Mouse (Mus musculus) MEL (cell line): ENCODE results near the gene Iqcf5. TPM values are rescaled to one million over a fixed set of nuclear protein-coding genes. Genes with fewer than 3 reads are reported as not detected.

ENCODE experiments used
- DNase-seq: peaks from one replicate; pipeline ENCODE4 v3.0.0; 2011; ENCODE audit warnings: low read depth, low spot score
- H3K27ac ChIP-seq: 2 replicates; pipeline ENCODE4 v1.5.1; 2012; ENCODE audit warnings: low read depth, mild to moderate bottlenecking, control low read depth, low read length, moderate library complexity; ENCODE audit not compliant: control insufficient read depth
- H3K27me3 ChIP-seq, 2 experiments: fragments of 150-350 bp in 1 of 2; sonication (generic) in 1 of 2; 2 replicates each; pipeline ENCODE4 v1.6.1; 2012; ENCODE audit warnings: low read length in 2 of 2, mild to moderate bottlenecking in 2 of 2, improper control_type of control experiment in 1 of 2, moderate library complexity in 1 of 2; ENCODE audit not compliant: insufficient read depth in 2 of 2, control insufficient read depth in 1 of 2
- H3K36me3 ChIP-seq, 2 experiments: 2 replicates each; pipeline ENCODE4 v1.6.1; 2012 to 2014; ENCODE audit warnings: low read length in 2 of 2, improper control_type of control experiment in 1 of 2, inconsistent platforms in 1 of 2, mild to moderate bottlenecking in 1 of 2; ENCODE audit not compliant: insufficient read depth in 2 of 2, control insufficient read depth in 1 of 2
- H3K4me1 ChIP-seq, 2 experiments: fragments of 150-350 bp in 1 of 2; sonication (generic) in 1 of 2; 2 replicates each; pipeline ENCODE4 v1.6.1; 2012; ENCODE audit warnings: low read length in 2 of 2, improper control_type of control experiment in 1 of 2, mild to moderate bottlenecking in 1 of 2; ENCODE audit not compliant: insufficient read depth in 2 of 2, control insufficient read depth in 1 of 2
- H3K4me3 ChIP-seq, 2 experiments: fragments of 150-350 bp in 1 of 2; sonication (generic) in 1 of 2; 2 replicates each; pipeline ENCODE4 v1.5.1; 2012; ENCODE audit warnings: low read depth in 2 of 2, low read length in 2 of 2, mild to moderate bottlenecking in 2 of 2, moderate library complexity in 2 of 2, control low read depth in 1 of 2, improper control_type of control experiment in 1 of 2; ENCODE audit not compliant: control insufficient read depth in 1 of 2, insufficient read depth in 1 of 2
- H3K79me2 ChIP-seq: 2 replicates; pipeline ENCODE4 v1.6.1; 2012; ENCODE audit warnings: mild to moderate bottlenecking, low read length, moderate library complexity; ENCODE audit not compliant: control insufficient read depth, poor library complexity, insufficient read depth
- H3K9ac ChIP-seq: 2 replicates; pipeline ENCODE4 v1.6.1; 2012; ENCODE audit warnings: low read depth, mild to moderate bottlenecking, control low read depth, low read length, moderate library complexity; ENCODE audit not compliant: control insufficient read depth, poor library complexity, severe bottlenecking
- H3K9me3 ChIP-seq: fragments of 150-350 bp; sonication (generic); replicated peaks from 2 replicates; pipeline ENCODE4 v1.6.1; 2012; ENCODE audit warnings: mild to moderate bottlenecking, low read length, improper control_type of control experiment, moderate library complexity; ENCODE audit not compliant: insufficient read depth
- BHLHE40 ChIP-seq: IDR thresholded peaks from 2 replicates; pipeline ENCODE4 v1.6.1; 2012; ENCODE audit warnings: low read depth, mild to moderate bottlenecking, inconsistent platforms, low read length, improper control_type of control experiment, borderline replicate concordance
- CHD1 ChIP-seq: IDR thresholded peaks from 2 replicates; pipeline ENCODE4 v1.6.1; 2012; ENCODE audit warnings: low read depth, mild to moderate bottlenecking, inconsistent platforms, low read length, improper control_type of control experiment
- ELF1 ChIP-seq: IDR thresholded peaks from 2 replicates; pipeline ENCODE4 v1.6.1; 2014; ENCODE audit warnings: low read depth, mild to moderate bottlenecking, inconsistent platforms, low read length, improper control_type of control experiment, moderate library complexity
- GABPA ChIP-seq: IDR thresholded peaks from 2 replicates; pipeline ENCODE4 v1.6.1; 2012; ENCODE audit warnings: low read depth, mild to moderate bottlenecking, inconsistent platforms, low read length, improper control_type of control experiment, moderate library complexity
- HCFC1 ChIP-seq: IDR thresholded peaks from 2 replicates; pipeline ENCODE4 v1.6.1; 2012; ENCODE audit warnings: low read depth, mild to moderate bottlenecking, inconsistent platforms, low read length, improper control_type of control experiment, moderate library complexity
- MAFK ChIP-seq: IDR thresholded peaks from 2 replicates; pipeline ENCODE4 v1.6.1; 2011; ENCODE audit warnings: low read depth, mild to moderate bottlenecking, low read length, improper control_type of control experiment, borderline replicate concordance
- MAZ ChIP-seq: IDR thresholded peaks from 2 replicates; pipeline ENCODE4 v1.6.1; 2012; ENCODE audit warnings: low read depth, mild to moderate bottlenecking, inconsistent platforms, low read length, improper control_type of control experiment
- MXI1 ChIP-seq: IDR thresholded peaks from 2 replicates; pipeline ENCODE4 v1.6.1; 2011; ENCODE audit warnings: mild to moderate bottlenecking, low read depth, low read length, improper control_type of control experiment
- NELFE ChIP-seq: IDR thresholded peaks from 2 replicates; pipeline ENCODE4 v1.6.1; 2011; ENCODE audit warnings: low read depth, low read length, improper control_type of control experiment
- NRF1 ChIP-seq: IDR thresholded peaks from 2 replicates; pipeline ENCODE4 v1.6.1; 2014; ENCODE audit warnings: low read depth, mild to moderate bottlenecking, inconsistent platforms, low read length, improper control_type of control experiment, moderate library complexity; ENCODE audit not compliant: poor library complexity, insufficient read depth, severe bottlenecking
- RAD21 ChIP-seq: IDR thresholded peaks from 2 replicates; pipeline ENCODE4 v1.6.1; 2011; ENCODE audit warnings: mild to moderate bottlenecking, low read depth, low read length, improper control_type of control experiment
- SMC3 ChIP-seq: IDR thresholded peaks from 2 replicates; pipeline ENCODE4 v1.6.1; 2011; ENCODE audit warnings: low read depth, low read length, improper control_type of control experiment
- TAL1 ChIP-seq: IDR thresholded peaks from 2 replicates; pipeline ENCODE4 v1.6.1; 2012; ENCODE audit warnings: mild to moderate bottlenecking, inconsistent platforms, low read length, moderate library complexity, mixed read lengths
- UBTF ChIP-seq: IDR thresholded peaks from 2 replicates; pipeline ENCODE4 v1.6.1; 2012; ENCODE audit warnings: low read depth, mild to moderate bottlenecking, inconsistent platforms, low read length, improper control_type of control experiment, moderate library complexity, borderline replicate concordance; ENCODE audit not compliant: insufficient read depth
- ZKSCAN1 ChIP-seq: IDR thresholded peaks from 2 replicates; pipeline ENCODE4 v1.6.1; 2012; ENCODE audit warnings: low read depth, mild to moderate bottlenecking, inconsistent platforms, low read length, improper control_type of control experiment, moderate library complexity
- ZNF384 ChIP-seq: IDR thresholded peaks from 2 replicates; pipeline ENCODE4 v1.6.1; 2012; ENCODE audit warnings: low read depth, mild to moderate bottlenecking, inconsistent platforms, low read length, improper control_type of control experiment
- polyA plus RNA-seq, 2 experiments: library from polyadenylated mRNA; stranded (reverse) in 1 of 2; unstranded in 1 of 2; fragments of >175 nt in 1 of 2; fragments of >200 nt in 1 of 2; gene quantifications; 2 replicates each; pipeline versions ENCODE4 v1.2.1 to v1.2.4; 2012; ENCODE audit warnings: low replicate concordance in 2 of 2, low read depth in 1 of 2; ENCODE audit not compliant: insufficient read length in 2 of 2, insufficient read depth in 1 of 2, missing spikeins in 1 of 2
- total RNA-seq: library from RNA; depleted of rRNA; stranded (reverse); fragments of 300-350 nt; gene quantifications from 2 replicates; pipeline ENCODE4 v1.2.3, GENCODE M21; 2012

The Iqcf5 gene
- total and polyA plus RNA-seq, 3 experiments = 0.81 to 1.5 TPM; not detected in 1

GRCm38 (mm10) chr9:106534296-106534695 is 19.9 kb downstream of the Iqcf5 start:
- no peak overlapping the region for H3K4me3 ChIP-seq
- no peak overlapping the region for H3K9ac ChIP-seq
- no peak overlapping the region for H3K27ac ChIP-seq
- no peaks in the 10 kb centered on the region; a peak in 1 of 4 replicates for H3K27me3 ChIP-seq
- H3K36me3 ChIP-seq = no peaks in the 10 kb centered on the region
- no peak for DNase-seq
- H3K79me2 ChIP-seq = no peaks in the 10 kb centered on the region
- H3K4me1 ChIP-seq = no peaks in the 10 kb centered on the region
- no peak for TF ChIP-seq MAFK
- TF ChIP-seq NELFE = no peak
- TF ChIP-seq ELF1 = no peak
- no peak for TF ChIP-seq TAL1
- TF ChIP-seq MXI1 = no peak
- no peak for TF ChIP-seq MAZ
- TF ChIP-seq BHLHE40 = no peak
- TF ChIP-seq RAD21 = no peak
- TF ChIP-seq UBTF = no peak
- no peak for TF ChIP-seq CHD1
- TF ChIP-seq GABPA = no peak
- no peak for TF ChIP-seq ZKSCAN1
- no peak for TF ChIP-seq SMC3
- TF ChIP-seq HCFC1 = no peak
- no peaks in the 10 kb centered on the region for H3K9me3 ChIP-seq

- no peaks in the 10 kb centered on the region for H3K27me3 ChIP-seq
- DNase-seq = no peak
- no peaks in the 10 kb centered on the region for H3K4me1 ChIP-seq
- H3K79me2 ChIP-seq = no peaks in the 10 kb centered on the region
- no peaks in the 10 kb centered on the region for H3K9me3 ChIP-seq
- H3K4me3 ChIP-seq = no peak overlapping the region
- no peak overlapping the region for H3K27ac ChIP-seq
- no peak overlapping the region for H3K9ac ChIP-seq
- no peaks in the 10 kb centered on the region for H3K36me3 ChIP-seq
- TF ChIP-seq MAFK (no peak), UBTF (no peak), NRF1 (no peak), ZKSCAN1 (no peak), ZNF384 (no peak)
Observed at GRCm38 (mm10) chr9:106534975-106535374, 20.6 kb downstream of the Iqcf5 start.
